Mouse (Mus musculus): Measurements from ENCODE around the gene Olfr618. TPM values are rescaled to one million over a fixed set of nuclear protein-coding genes. Genes with fewer than 3 reads are reported as not detected.
"Not testable (repeated sequence)": the region's sequence is repeated elsewhere in the genome, so short reads cannot be mapped to it uniquely, and the experiment has no call there.

Gene Olfr618
- not detected in 2 replicates for polyA plus RNA-seq (2016; fragmentation: Nextera tagmentation; extraction: Ambion mirVana)

- Histone ChIP-seq H3K4me3 (no peak within 1 kb of the TSS), H3K27me3 (ENCODE audit: poor library complexity, severe bottlenecking) (no peaks in the 10 kb centered on the region), H3K27ac (no peak within 1 kb of the TSS), H3K4me1 (no peaks in the 10 kb centered on the region), H3K9me3 (no peaks in the 10 kb centered on the region), H3K36me3 (replicated peaks) (no peaks in the 10 kb centered on the region)
- 82% methylated on average over 2 of the region's 2 CpGs for WGBS
- DNase-seq (ENCODE audit: extremely low spot score, low spot score): no peak
Observed at GRCm38 (mm10) chr7:103589803-103590202, at the start of gene Olfr618. TSS of gene Olfr618 (plus strand) at chr7:103590103.

GRCm38 (mm10) chr7:103542617-103543016 is 47.3 kb upstream of the Olfr618 start, which contains the start of gene Olfr612:
TSS of gene Olfr612 (minus strand) at chr7:103542717.
- not testable (repeated sequence) for H3K9me3 ChIP-seq; DNase-seq (ENCODE audit: extremely low spot score, low spot score); H3K27ac ChIP-seq; H3K4me1 ChIP-seq; H3K27me3 ChIP-seq (ENCODE audit: poor library complexity, severe bottlenecking); H3K36me3 ChIP-seq (replicated peaks); H3K4me3 ChIP-seq
- 88% methylated on average over 2 of the region's 2 CpGs for WGBS

- Histone ChIP-seq H3K9me3 (no peaks in the 10 kb centered on the region), H3K27me3 (ENCODE audit: poor library complexity, severe bottlenecking) (no peaks in the 10 kb centered on the region), H3K27ac (no peak within 1 kb of the TSS), H3K4me1 (no peaks in the 10 kb centered on the region), H3K4me3 (no peak within 1 kb of the TSS), H3K36me3 (replicated peaks) (no peaks in the 10 kb centered on the region)
- 90% methylated on average over 2 of the region's 2 CpGs for WGBS
- DNase-seq (ENCODE audit: extremely low spot score, low spot score): no peak
Observed at GRCm38 (mm10) chr7:103547774-103548173, 42.1 kb upstream of the Olfr618 start, which contains the start of gene Olfr613. TSS of gene Olfr613 (plus strand) at chr7:103548074.

GRCm38 (mm10) chr7:103555779-103556178 is 34.1 kb upstream of the Olfr618 start, which contains the start of gene Olfr615:
TSS of gene Olfr615 (plus strand) at chr7:103556079.
- WGBS: 87% methylated on average over 2 of the region's 2 CpGs
- Histone ChIP-seq H3K4me3 (no peak within 1 kb of the TSS), H3K4me1 (no peaks in the 10 kb centered on the region), H3K9me3 (no peaks in the 10 kb centered on the region), H3K27me3 (ENCODE audit: poor library complexity, severe bottlenecking) (no peaks in the 10 kb centered on the region), H3K36me3 (replicated peaks) (no peaks in the 10 kb centered on the region), H3K27ac (no peak within 1 kb of the TSS)
- DNase-seq (ENCODE audit: extremely low spot score, low spot score): no peak

GRCm38 (mm10) chr7:103569043-103569442 is 20.9 kb upstream of the Olfr618 start, which contains the start of gene Olfr616:
TSS of gene Olfr616 (minus strand) at chr7:103569143.
- no peak within 1 kb of the TSS for H3K4me3 ChIP-seq
- H3K9me3 ChIP-seq: no peaks in the 10 kb centered on the region
- 82% methylated on average over 3 of the region's 3 CpGs for WGBS
- no peaks in the 10 kb centered on the region for H3K36me3 ChIP-seq (replicated peaks)
- no peak for DNase-seq (ENCODE audit: extremely low spot score, low spot score)
- H3K27me3 ChIP-seq (ENCODE audit: poor library complexity, severe bottlenecking): no peaks in the 10 kb centered on the region
- H3K4me1 ChIP-seq: no peaks in the 10 kb centered on the region
- no peak within 1 kb of the TSS for H3K27ac ChIP-seq

- H3K27me3 ChIP-seq (ENCODE audit: poor library complexity, severe bottlenecking): no peaks in the 10 kb centered on the region
- DNase-seq (ENCODE audit: extremely low spot score, low spot score): no peak
- WGBS: 89% methylated on average over 1 of the region's 1 CpGs
- H3K4me3 ChIP-seq: no peak within 1 kb of the TSS
- H3K4me1 ChIP-seq: no peaks in the 10 kb centered on the region
- H3K36me3 ChIP-seq (replicated peaks): no peaks in the 10 kb centered on the region
- no peak within 1 kb of the TSS for H3K27ac ChIP-seq
- H3K9me3 ChIP-seq: no peaks in the 10 kb centered on the region
Observed at GRCm38 (mm10) chr7:103572761-103573160, 17.1 kb upstream of the Olfr618 start, which contains the start of gene Olfr617. TSS of gene Olfr617 (plus strand) at chr7:103573061.

- Histone ChIP-seq H3K9me3 (no peaks in the 10 kb centered on the region), H3K27me3 (ENCODE audit: poor library complexity, severe bottlenecking) (no peaks in the 10 kb centered on the region), H3K27ac (no peak within 1 kb of the TSS), H3K4me3 (no peak within 1 kb of the TSS), H3K36me3 (replicated peaks) (no peaks in the 10 kb centered on the region), H3K4me1 (no peaks in the 10 kb centered on the region)
- DNase-seq (ENCODE audit: extremely low spot score, low spot score): no peak
Observed at GRCm38 (mm10) chr7:103600275-103600674, 10.4 kb downstream of the Olfr618 start, which contains the start of gene Olfr619. TSS of gene Olfr619 (plus strand) at chr7:103600575.

- Histone ChIP-seq H3K4me3 (no peak overlapping the region), H3K4me1 (no peaks in the 10 kb centered on the region), H3K27me3 (ENCODE audit: poor library complexity, severe bottlenecking) (no peaks in the 10 kb centered on the region), H3K36me3 (replicated peaks) (no peaks in the 10 kb centered on the region), H3K27ac (no peak overlapping the region), H3K9me3 (no peaks in the 10 kb centered on the region)
- no peak for DNase-seq (ENCODE audit: extremely low spot score, low spot score)
- 92% methylated on average over 2 of the region's 2 CpGs for WGBS
Observed at GRCm38 (mm10) chr7:103607425-103607824, 17.5 kb downstream of the Olfr618 start.

GRCm38 (mm10) chr7:103612434-103612833 is 22.5 kb downstream of the Olfr618 start, which contains the start of gene Olfr620:
TSS of gene Olfr620 (minus strand) at chr7:103612534.
- Histone ChIP-seq H3K36me3 (replicated peaks) (no peaks in the 10 kb centered on the region), H3K4me1 (no peaks in the 10 kb centered on the region), H3K4me3 (no peak within 1 kb of the TSS), H3K27me3 (ENCODE audit: poor library complexity, severe bottlenecking) (no peaks in the 10 kb centered on the region), H3K9me3 (no peaks in the 10 kb centered on the region), H3K27ac (no peak within 1 kb of the TSS)
- WGBS: 71% methylated on average over 2 of the region's 2 CpGs
- DNase-seq (ENCODE audit: extremely low spot score, low spot score): no peak

GRCm38 (mm10) chr7:103636795-103637194 is 46.9 kb downstream of the Olfr618 start:
- Histone ChIP-seq H3K36me3 (replicated peaks) (no peaks in the 10 kb centered on the region), H3K9me3 (no peaks in the 10 kb centered on the region), H3K27me3 (ENCODE audit: poor library complexity, severe bottlenecking) (no peaks in the 10 kb centered on the region), H3K4me1 (no peaks in the 10 kb centered on the region), H3K27ac (no peak overlapping the region), H3K4me3 (no peak overlapping the region)
- no peak for DNase-seq (ENCODE audit: extremely low spot score, low spot score)

GRCm38 (mm10) chr7:103642602-103643001 is 52.7 kb downstream of the Olfr618 start, which contains the start of gene Olfr622:
TSS of gene Olfr622 (minus strand) at chr7:103642702.
- 83% methylated on average over 1 of the region's 1 CpGs for WGBS
- Histone ChIP-seq H3K4me1 (no peaks in the 10 kb centered on the region), H3K27me3 (ENCODE audit: poor library complexity, severe bottlenecking) (no peaks in the 10 kb centered on the region), H3K27ac (no peak within 1 kb of the TSS), H3K36me3 (replicated peaks) (no peaks in the 10 kb centered on the region), H3K9me3 (no peaks in the 10 kb centered on the region), H3K4me3 (no peak within 1 kb of the TSS)
- no peak for DNase-seq (ENCODE audit: extremely low spot score, low spot score)

GRCm38 (mm10) chr7:103644070-103644469 is 54.2 kb downstream of the Olfr618 start:
- H3K27me3 ChIP-seq (ENCODE audit: poor library complexity, severe bottlenecking): no peaks in the 10 kb centered on the region
- no peak overlapping the region for H3K4me3 ChIP-seq
- no peaks in the 10 kb centered on the region for H3K9me3 ChIP-seq
- H3K4me1 ChIP-seq: no peaks in the 10 kb centered on the region
- H3K27ac ChIP-seq: no peak overlapping the region
- 92% methylated on average over 4 of the region's 4 CpGs for WGBS
- no peak for DNase-seq (ENCODE audit: extremely low spot score, low spot score)
- no peaks in the 10 kb centered on the region for H3K36me3 ChIP-seq (replicated peaks)
